In genomic region chr1:175491861-175492682, GRCm38 (mm10) we compare ENCODE assay signal across 7 mouse cellular contexts. TPM values are rescaled to one million over a fixed set of nuclear protein-coding genes. Genes with fewer than 3 reads are reported as not detected.
DNase-seq lines count a peak whose midpoint lies in the region; ATAC-seq and TF ChIP-seq lines count a peak whose summit lies in the region.

Rgs7 (minus strand) TSS chr1:175492500.

- no peaks in the 10 kb centered on the region for H3K9me3 ChIP-seq in embryonic facial prominence, embryonic 14.5 days (ENCODE audit: control insufficient read depth, low read length)
- H3K9me3 ChIP-seq in heart, embryonic 12.5 days (replicated peaks), result no peaks in the 10 kb centered on the region
- H3K9me3 ChIP-seq in kidney, embryonic 16.5 days (ENCODE audit: low read length), result no peaks in the 10 kb centered on the region
- no peaks in the 10 kb centered on the region for H3K9me3 ChIP-seq in midbrain, embryonic 16.5 days (replicated peaks; ENCODE audit: control insufficient read depth, low read length, poor library complexity, severe bottlenecking)
- H3K9me3 ChIP-seq in stomach, embryonic 15.5 days, result no peaks in the 10 kb centered on the region

- peak; percentile 90 for DNase-seq in brain, embryonic 14.5 days (ENCODE audit: low read depth)
- peak; percentile 77 for DNase-seq in embryonic facial prominence, embryonic 14.5 days (ENCODE audit: low spot score)
- DNase-seq in liver, result peak; percentile 43

- TF ChIP-seq CTCF in brain, embryonic 14.5 days (IDR thresholded peaks at IDR 0.05; ENCODE audit: borderline replicate concordance, extremely low read depth, insufficient read depth, insufficient read length), result no peak

- ATAC-seq in embryonic facial prominence, embryonic 14.5 days (ENCODE audit: low read depth), result peak; percentile 91
- peak; percentile 86 for ATAC-seq in heart, embryonic 12.5 days (ENCODE audit: insufficient number of reproducible peaks, low FRiP score)
- peak; percentile 95 for ATAC-seq in kidney, embryonic 16.5 days (ENCODE audit: low FRiP score, low TSS enrichment)
- ATAC-seq in midbrain, embryonic 16.5 days, result peak; percentile 96
- peak; percentile 79; the same call in 1 of the 2 replicates for ATAC-seq in stomach, embryonic 15.5 days (ENCODE audit: insufficient read depth, low FRiP score, low read depth)

- no peak within 1 kb of the TSS for H3K27ac ChIP-seq in embryonic facial prominence, embryonic 14.5 days (replicated peaks; ENCODE audit: low read depth, low read length)
- no peak within 1 kb of the TSS for H3K27ac ChIP-seq in heart, embryonic 12.5 days (ENCODE audit: poor library complexity, severe bottlenecking)
- H3K27ac ChIP-seq in kidney, embryonic 16.5 days (ENCODE audit: low read length), result no peak within 1 kb of the TSS
- H3K27ac ChIP-seq in midbrain, embryonic 16.5 days (ENCODE audit: low read length), result peak within 1 kb of the TSS; percentile 96
- H3K27ac ChIP-seq in stomach, embryonic 15.5 days, result no peak within 1 kb of the TSS

- H3K9ac ChIP-seq in embryonic facial prominence, embryonic 14.5 days (ENCODE audit: low read depth, low read length), result peak within 1 kb of the TSS; percentile 64
- peak within 1 kb of the TSS; percentile 66 for H3K9ac ChIP-seq in heart, embryonic 12.5 days
- peak within 1 kb of the TSS; percentile 30 for H3K9ac ChIP-seq in kidney, embryonic 16.5 days (replicated peaks; ENCODE audit: low read length)
- peak within 1 kb of the TSS; percentile 96 for H3K9ac ChIP-seq in midbrain, embryonic 16.5 days (ENCODE audit: low read depth, low read length)
- H3K9ac ChIP-seq in stomach, embryonic 15.5 days, result no peak within 1 kb of the TSS

- H3K27me3 ChIP-seq in embryonic facial prominence, embryonic 14.5 days (replicated peaks; ENCODE audit: control insufficient read depth, insufficient read depth, low read length), result peaks cover 29% of the 10 kb centered on the region
- peaks cover 29% of the 10 kb centered on the region for H3K27me3 ChIP-seq in heart, embryonic 12.5 days (replicated peaks)
- peaks cover 18% of the 10 kb centered on the region for H3K27me3 ChIP-seq in kidney, embryonic 16.5 days (ENCODE audit: insufficient read depth, low read length)
- H3K27me3 ChIP-seq in midbrain, embryonic 16.5 days (ENCODE audit: control insufficient read depth, insufficient read depth, low read depth, low read length), result no peaks in the 10 kb centered on the region
- H3K27me3 ChIP-seq in stomach, embryonic 15.5 days (replicated peaks), result peaks cover 18% of the 10 kb centered on the region; the same call in 1 of the 2 replicates

- no peaks in the 10 kb centered on the region for H3K36me3 ChIP-seq in embryonic facial prominence, embryonic 14.5 days (ENCODE audit: control insufficient read depth, insufficient read depth, low read length)
- H3K36me3 ChIP-seq in heart, embryonic 12.5 days, result no peaks in the 10 kb centered on the region
- no peaks in the 10 kb centered on the region for H3K36me3 ChIP-seq in kidney, embryonic 16.5 days (ENCODE audit: insufficient read depth, low read length)
- H3K36me3 ChIP-seq in midbrain, embryonic 16.5 days (ENCODE audit: control insufficient read depth, insufficient read depth, low read length), result no peaks in the 10 kb centered on the region
- no peaks in the 10 kb centered on the region for H3K36me3 ChIP-seq in stomach, embryonic 15.5 days

- TF ChIP-seq POLR2A in brain, embryonic 14.5 days (IDR thresholded peaks at IDR 0.05; ENCODE audit: borderline replicate concordance, extremely low read depth, insufficient read depth, insufficient read length, poor library complexity, severe bottlenecking), result peak; percentile 54

- peak within 1 kb of the TSS; percentile 66 for H3K4me3 ChIP-seq in embryonic facial prominence, embryonic 14.5 days (ENCODE audit: low read depth, low read length)
- peak within 1 kb of the TSS; percentile 62 for H3K4me3 ChIP-seq in heart, embryonic 12.5 days
- H3K4me3 ChIP-seq in kidney, embryonic 16.5 days (ENCODE audit: low read length), result peak within 1 kb of the TSS; percentile 52
- peak within 1 kb of the TSS; percentile 74 for H3K4me3 ChIP-seq in midbrain, embryonic 16.5 days (ENCODE audit: low read depth, low read length)
- peak within 1 kb of the TSS; percentile 61 for H3K4me3 ChIP-seq in stomach, embryonic 15.5 days (replicated peaks)

- H3K4me1 ChIP-seq in embryonic facial prominence, embryonic 14.5 days (ENCODE audit: control insufficient read depth, insufficient read depth, low read length), result 0 out of 2 replicates have a peak, but pooled peaks cover 3% of the 10 kb centered on the region
- 0 out of 2 replicates have a peak, but pooled peaks cover 3% of the 10 kb centered on the region for H3K4me1 ChIP-seq in heart, embryonic 12.5 days (replicated peaks)
- H3K4me1 ChIP-seq in kidney, embryonic 16.5 days (ENCODE audit: insufficient read depth, low read length), result peaks cover 7% of the 10 kb centered on the region; the same call in 1 of the 2 replicates
- H3K4me1 ChIP-seq in midbrain, embryonic 16.5 days (ENCODE audit: control insufficient read depth, insufficient read depth, low read length), result peaks cover 22% of the 10 kb centered on the region
- H3K4me1 ChIP-seq in stomach, embryonic 15.5 days, result peaks cover 8% of the 10 kb centered on the region; the same call in 1 of the 2 replicates

- peak within 1 kb of the TSS; percentile 99 for H3K4me2 ChIP-seq in embryonic facial prominence, embryonic 14.5 days (ENCODE audit: low read depth, low read length)
- H3K4me2 ChIP-seq in heart, embryonic 12.5 days, result peak within 1 kb of the TSS; percentile 98
- peak within 1 kb of the TSS; percentile 81 for H3K4me2 ChIP-seq in kidney, embryonic 16.5 days (replicated peaks; ENCODE audit: low read depth, low read length)
- peak within 1 kb of the TSS; percentile 78 for H3K4me2 ChIP-seq in midbrain, embryonic 16.5 days (ENCODE audit: low read length)
- H3K4me2 ChIP-seq in stomach, embryonic 15.5 days, result peak within 1 kb of the TSS; percentile 99

- WGBS in embryonic facial prominence, embryonic 14.5 days, result 0% methylated on average over 29 of the region's 82 CpGs
- WGBS in heart, embryonic 12.5 days, result 1% methylated on average over 72 of the region's 82 CpGs
- WGBS in kidney, embryonic 16.5 days, result under 1% methylated on average over 67 of the region's 82 CpGs
- WGBS in midbrain, embryonic 16.5 days, result under 1% methylated on average over 71 of the region's 82 CpGs
- WGBS in stomach, embryonic 15.5 days, result under 1% methylated on average over 65 of the region's 82 CpGs

RNA-seq across cellular contexts. Expression of gene Rgs7, which starts in this region (rescaled TPM):
- 15.2 and 22.5 TPM in 2 replicates for polyA plus RNA-seq in brain, embryonic 14.5 days (2012; rRNA removed)
- polyA plus RNA-seq in embryonic facial prominence, embryonic 14.5 days (2014; fragmentation: Nextera tagmentation; extraction: Ambion mirVana), result 2.3 and 2.9 TPM in 2 replicates
- polyA plus RNA-seq in heart, embryonic 12.5 days (2016; fragmentation: Nextera tagmentation; extraction: Ambion mirVana), result 0.72 and 1.4 TPM in 2 replicates
- polyA plus RNA-seq in kidney, embryonic 16.5 days (2015; fragmentation: Nextera tagmentation; extraction: Ambion mirVana), result 0.59 and 0.76 TPM in 2 replicates
- polyA plus RNA-seq in midbrain, embryonic 16.5 days (2015; fragmentation: Nextera tagmentation; extraction: Ambion mirVana), result 42.9 and 44.9 TPM in 2 replicates
- 1.5 and 2.5 TPM in 2 replicates for polyA plus RNA-seq in stomach, embryonic 15.5 days (2015; fragmentation: Nextera tagmentation; extraction: Ambion mirVana)

Comparison
In these comparisons a context has a peak if more than half of its experiments do, and no peak if none do; other contexts are left out.
1. Peak in ATAC-seq, H3K4me3 ChIP-seq, H3K9ac ChIP-seq and H3K4me2 ChIP-seq in kidney, embryonic 16.5 days; RNA of the gene not detected or under 1 TPM.